Mouse (Mus musculus): Measurements from ENCODE around the gene Tmsb4x. TPM values are rescaled to one million over a fixed set of nuclear protein-coding genes. Genes with fewer than 3 reads are reported as not detected.

Tmsb4x gene
- polyA plus RNA-seq, 1 experiment from 2014 or later = 4,572 TPM

DNA sequence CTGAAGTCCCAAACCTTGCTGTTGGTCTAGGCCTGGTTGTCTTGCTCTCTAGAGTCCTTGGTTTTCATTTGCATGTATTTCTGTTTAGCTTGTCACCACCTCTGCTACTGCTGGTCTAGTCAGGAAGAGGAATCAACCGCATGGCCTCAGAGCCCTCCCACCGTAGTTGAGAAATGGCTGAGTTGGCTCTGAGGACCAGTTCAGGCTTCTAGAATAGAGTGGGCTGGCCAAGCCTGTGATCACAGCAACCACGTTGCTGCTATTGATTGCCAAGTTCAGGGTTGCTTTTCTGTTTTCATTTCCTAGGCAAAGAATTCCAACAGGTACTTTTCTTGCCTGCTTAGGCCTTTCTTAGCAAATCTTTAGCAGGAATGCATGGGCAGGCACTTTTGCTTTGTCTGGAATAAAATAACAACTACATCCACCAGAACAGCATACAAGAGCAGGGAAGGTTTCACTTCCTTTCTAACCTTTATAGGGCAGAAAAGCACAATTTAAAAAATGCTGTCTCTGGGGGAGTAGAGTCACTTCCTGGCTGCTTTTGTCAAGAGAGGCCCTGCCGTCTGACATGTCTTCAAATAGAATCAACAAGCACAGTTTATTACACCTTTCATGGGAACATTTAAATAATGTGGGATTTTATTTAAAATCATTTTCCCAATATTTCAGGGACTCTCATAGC lies 29.0 kb downstream of the Tmsb4x start:
- no peaks in the 10 kb centered on the region for H3K9me3 ChIP-seq
- H3K27ac ChIP-seq = no peak overlapping the region
- H3K4me3 ChIP-seq = no peak overlapping the region
- 51% methylated on average over 4 of the region's 4 CpGs for WGBS
- ATAC-seq (ENCODE audit: borderline replicate concordance, extremely low read depth, low FRiP score, low TSS enrichment) = no peak
- H3K4me1 ChIP-seq = no peaks in the 10 kb centered on the region
- H3K9ac ChIP-seq = no peak overlapping the region
- no peaks in the 10 kb centered on the region for H3K36me3 ChIP-seq
- no peak overlapping the region for H3K4me2 ChIP-seq
- 0 out of 2 replicates have a peak, but pooled peaks cover 4% of the 10 kb centered on the region for H3K27me3 ChIP-seq

DNA sequence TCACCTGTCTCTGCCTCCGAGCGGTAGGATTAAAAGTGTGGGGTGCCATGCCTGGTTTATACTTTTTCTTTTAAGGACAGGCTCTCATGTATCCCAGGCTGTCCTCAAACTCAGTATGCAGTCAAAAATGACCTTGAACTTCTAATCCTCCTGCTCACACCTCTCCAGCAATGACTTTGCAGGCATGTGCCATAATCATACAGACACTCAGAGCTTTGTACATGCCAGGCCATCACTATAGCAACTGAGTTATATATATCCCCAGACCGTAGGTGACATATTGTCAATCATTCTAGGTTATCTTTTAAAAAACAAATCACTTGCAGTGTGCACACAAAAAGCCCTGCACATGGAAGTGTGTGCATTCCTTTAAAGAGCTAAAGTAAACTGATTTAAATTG lies 29.6 kb downstream of the Tmsb4x start:
- no peaks in the 10 kb centered on the region for H3K9me3 ChIP-seq
- H3K36me3 ChIP-seq = no peaks in the 10 kb centered on the region
- ATAC-seq (ENCODE audit: borderline replicate concordance, extremely low read depth, low FRiP score, low TSS enrichment) = no peak
- no peak overlapping the region for H3K9ac ChIP-seq
- no peak overlapping the region for H3K4me3 ChIP-seq
- H3K4me2 ChIP-seq = no peak overlapping the region
- no peaks in the 10 kb centered on the region for H3K4me1 ChIP-seq
- 0 out of 2 replicates have a peak, but pooled peaks cover 4% of the 10 kb centered on the region for H3K27me3 ChIP-seq
- WGBS = 79% methylated on average over 3 of the region's 3 CpGs
- no peak overlapping the region for H3K27ac ChIP-seq

DNA sequence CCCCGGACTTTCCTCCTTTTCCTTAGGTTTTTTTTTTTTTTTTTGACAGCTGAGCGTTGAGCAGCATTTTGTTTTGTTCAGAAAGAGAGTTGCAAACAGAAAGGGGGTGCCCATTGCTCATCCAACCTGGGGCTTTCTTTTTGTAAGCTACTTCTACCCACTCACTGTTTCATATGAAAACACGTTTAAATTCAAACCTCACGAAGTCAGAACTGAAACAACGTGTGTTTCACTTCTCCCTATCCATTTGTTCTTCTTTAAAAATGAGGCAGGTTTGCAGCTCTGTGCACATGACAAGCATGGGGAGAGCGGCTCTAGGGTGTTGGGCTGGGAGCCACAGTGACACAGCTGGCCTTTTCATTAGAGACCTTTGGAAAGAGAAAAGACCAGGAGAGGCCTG lies 33.8 kb downstream of the Tmsb4x start:
- Histone ChIP-seq H3K4me1 (no peaks in the 10 kb centered on the region), H3K9me3 (no peaks in the 10 kb centered on the region), H3K27me3 (0 out of 2 replicates have a peak, but pooled peaks cover 13% of the 10 kb centered on the region), H3K36me3 (no peaks in the 10 kb centered on the region), H3K4me2 (no peak overlapping the region), H3K27ac (no peak overlapping the region), H3K9ac (no peak overlapping the region), H3K4me3 (no peak overlapping the region)
- 74% methylated on average over 6 of the region's 6 CpGs for WGBS
- ATAC-seq (ENCODE audit: borderline replicate concordance, extremely low read depth, low FRiP score, low TSS enrichment) = no peak

DNA sequence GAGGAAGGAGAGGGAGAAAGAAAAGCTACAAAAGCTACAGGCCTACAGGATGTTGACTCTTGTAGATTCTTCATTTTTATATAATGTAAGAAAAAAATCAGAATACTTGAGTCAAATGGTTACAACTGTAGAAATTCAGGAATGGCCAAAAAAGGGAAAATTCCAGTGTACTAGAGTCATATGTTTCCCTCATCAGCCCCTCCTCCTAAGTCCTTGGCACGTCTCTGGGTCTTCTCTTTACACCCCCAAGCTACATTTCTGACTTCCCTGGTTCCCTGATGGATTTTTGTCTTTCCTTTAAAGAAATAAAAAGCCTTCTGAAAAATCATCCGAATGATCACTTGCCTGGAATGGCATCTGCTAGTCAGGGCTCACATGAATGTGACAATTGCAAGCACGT lies 34.8 kb downstream of the Tmsb4x start:
- H3K9me3 ChIP-seq = no peaks in the 10 kb centered on the region
- no peak overlapping the region for H3K27ac ChIP-seq
- ATAC-seq (ENCODE audit: borderline replicate concordance, extremely low read depth, low FRiP score, low TSS enrichment) = no peak
- no peak overlapping the region for H3K9ac ChIP-seq
- H3K4me2 ChIP-seq = no peak overlapping the region
- H3K36me3 ChIP-seq = no peaks in the 10 kb centered on the region
- no peak overlapping the region for H3K4me3 ChIP-seq
- H3K4me1 ChIP-seq = no peaks in the 10 kb centered on the region
- H3K27me3 ChIP-seq = 0 out of 2 replicates have a peak, but pooled peaks cover 13% of the 10 kb centered on the region
- WGBS = 64% methylated on average over 3 of the region's 3 CpGs

DNA sequence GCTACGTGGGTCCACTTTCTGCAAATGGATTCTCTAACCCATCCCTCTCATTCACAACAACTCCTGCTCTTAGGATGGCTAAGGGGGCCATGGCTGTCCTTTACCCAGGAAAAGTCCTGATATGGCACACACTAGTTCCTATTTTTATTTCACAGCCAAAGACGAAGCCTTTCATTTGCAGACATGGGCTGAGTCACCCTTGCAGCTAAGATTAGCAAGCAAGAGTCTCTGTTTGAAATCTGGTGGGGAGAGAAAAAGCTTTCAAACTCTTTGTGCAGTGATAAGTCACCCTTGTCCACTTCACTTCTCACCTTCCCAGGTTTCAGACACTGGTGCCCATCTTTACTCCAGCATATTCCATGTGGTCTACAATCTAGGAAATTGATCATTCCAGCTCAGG lies 36.9 kb downstream of the Tmsb4x start:
- no peaks in the 10 kb centered on the region for H3K36me3 ChIP-seq
- whole genome bisulfite sequencing = 58% methylated on average over 2 of the region's 2 CpGs
- H3K27ac ChIP-seq = no peak overlapping the region
- H3K4me3 ChIP-seq = no peak overlapping the region
- no peaks in the 10 kb centered on the region for H3K4me1 ChIP-seq
- H3K9ac ChIP-seq = no peak overlapping the region
- ATAC-seq (ENCODE audit: borderline replicate concordance, extremely low read depth, low FRiP score, low TSS enrichment) = no peak
- 0 out of 2 replicates have a peak, but pooled peaks cover 13% of the 10 kb centered on the region for H3K27me3 ChIP-seq
- no peaks in the 10 kb centered on the region for H3K9me3 ChIP-seq
- H3K4me2 ChIP-seq = no peak overlapping the region

DNA sequence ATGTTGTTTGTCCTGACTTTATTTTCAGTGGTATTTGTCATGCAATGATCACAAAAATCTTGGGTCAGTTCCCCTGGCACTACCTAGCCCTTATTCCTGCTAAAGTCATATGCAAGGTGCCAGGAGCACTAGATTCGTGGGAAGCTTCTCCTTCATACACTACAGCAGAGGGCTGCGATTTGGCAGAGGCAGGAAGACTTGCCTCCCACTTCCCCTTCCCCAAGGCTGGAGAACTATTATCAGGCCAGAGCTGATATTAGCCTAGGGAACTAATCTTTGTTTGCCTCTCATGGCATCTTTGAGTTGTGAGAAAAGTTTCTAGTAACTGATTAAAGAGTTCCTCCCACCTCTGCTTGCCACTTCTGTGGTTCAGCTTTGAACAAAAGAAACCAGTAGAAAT lies 37.8 kb downstream of the Tmsb4x start:
- no peak for ATAC-seq (ENCODE audit: borderline replicate concordance, extremely low read depth, low FRiP score, low TSS enrichment)
- WGBS = 48% methylated on average over 2 of the region's 2 CpGs
- H3K27ac ChIP-seq = no peak overlapping the region
- no peak overlapping the region for H3K4me3 ChIP-seq
- H3K9ac ChIP-seq = no peak overlapping the region
- 0 out of 2 replicates have a peak, but pooled peaks cover 10% of the 10 kb centered on the region for H3K27me3 ChIP-seq
- H3K36me3 ChIP-seq = no peaks in the 10 kb centered on the region
- no peaks in the 10 kb centered on the region for H3K4me1 ChIP-seq
- H3K4me2 ChIP-seq = no peak overlapping the region
- no peaks in the 10 kb centered on the region for H3K9me3 ChIP-seq

DNA sequence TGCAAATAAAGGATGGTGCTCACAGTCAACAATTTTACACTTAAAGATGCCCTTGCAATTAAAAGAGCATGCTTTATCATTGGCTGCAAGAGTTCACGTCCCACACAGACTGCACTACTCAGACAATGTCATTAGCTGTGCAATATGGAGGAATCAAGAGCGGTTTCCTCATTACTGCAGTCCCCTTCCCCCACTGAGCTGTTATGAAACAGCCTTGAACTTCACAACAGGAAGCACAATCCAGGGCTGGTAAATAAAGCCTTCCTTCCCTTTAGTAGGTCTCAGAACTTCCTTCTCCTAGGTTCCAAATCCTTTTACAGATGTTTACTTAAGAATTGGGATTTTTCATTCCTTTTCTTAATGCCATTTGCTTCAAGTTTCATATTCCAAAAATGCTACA lies 41.8 kb downstream of the Tmsb4x start:
- no peak overlapping the region for H3K4me3 ChIP-seq
- no peak for ATAC-seq (ENCODE audit: borderline replicate concordance, extremely low read depth, low FRiP score, low TSS enrichment)
- H3K9ac ChIP-seq = no peak overlapping the region
- H3K4me1 ChIP-seq = no peaks in the 10 kb centered on the region
- WGBS = 59% methylated on average over 2 of the region's 2 CpGs
- H3K27ac ChIP-seq = no peak overlapping the region
- no peak overlapping the region for H3K4me2 ChIP-seq
- H3K36me3 ChIP-seq = no peaks in the 10 kb centered on the region
- no peaks in the 10 kb centered on the region for H3K9me3 ChIP-seq
- H3K27me3 ChIP-seq = peaks cover 16% of the 10 kb centered on the region; the same call in 1 of the 2 replicates

DNA sequence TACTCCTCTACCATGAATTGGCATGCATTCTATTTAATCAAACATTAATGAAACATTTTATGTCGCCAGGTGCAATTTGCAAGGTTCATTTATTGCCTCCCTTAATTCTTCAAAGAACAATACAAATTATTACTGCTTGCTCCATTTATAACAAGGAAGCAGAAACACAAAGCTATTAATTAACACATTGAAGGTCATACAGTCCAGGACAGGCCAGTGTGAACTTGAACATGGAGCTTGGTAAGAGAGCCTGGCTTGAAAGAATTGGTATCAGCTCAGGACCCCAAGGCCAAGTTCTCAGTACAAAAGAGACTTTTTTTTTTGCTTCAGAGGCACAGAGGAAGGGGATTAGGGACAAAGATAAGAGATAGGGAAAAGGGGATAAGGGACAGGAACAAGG lies 43.1 kb downstream of the Tmsb4x start:
- no peaks in the 10 kb centered on the region for H3K9me3 ChIP-seq
- H3K36me3 ChIP-seq = no peaks in the 10 kb centered on the region
- ATAC-seq (ENCODE audit: borderline replicate concordance, extremely low read depth, low FRiP score, low TSS enrichment) = no peak
- no peaks in the 10 kb centered on the region for H3K4me1 ChIP-seq
- 93% methylated on average over 1 of the region's 1 CpGs for WGBS
- H3K4me2 ChIP-seq = no peak overlapping the region
- H3K9ac ChIP-seq = no peak overlapping the region
- no peak overlapping the region for H3K4me3 ChIP-seq
- peaks cover 11% of the 10 kb centered on the region; the same call in 1 of the 2 replicates for H3K27me3 ChIP-seq
- H3K27ac ChIP-seq = no peak overlapping the region

DNA sequence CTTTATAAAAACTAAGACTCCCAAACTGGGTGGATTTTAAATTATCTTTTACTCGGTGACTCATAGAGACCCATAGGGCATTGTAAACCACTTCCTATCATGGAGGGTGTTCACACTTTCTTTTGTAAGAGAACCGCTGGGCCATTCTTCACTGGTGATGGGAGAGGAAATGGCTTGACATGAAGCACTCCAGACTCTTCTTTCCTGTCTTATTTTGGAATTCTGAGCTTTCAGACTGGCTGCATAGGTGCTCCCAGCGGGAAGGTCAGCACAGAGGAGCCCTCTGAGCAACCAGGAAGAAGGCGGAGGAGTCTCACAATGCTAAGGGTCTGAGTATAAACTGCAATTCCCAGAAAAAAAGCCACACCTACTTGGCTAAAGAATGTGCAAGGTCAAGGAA lies 51.4 kb downstream of the Tmsb4x start:
- no peak overlapping the region for H3K9ac ChIP-seq
- WGBS = 56% methylated on average over 4 of the region's 4 CpGs
- no peaks in the 10 kb centered on the region for H3K36me3 ChIP-seq
- H3K4me1 ChIP-seq = no peaks in the 10 kb centered on the region
- peaks cover 6% of the 10 kb centered on the region; the same call in 1 of the 2 replicates for H3K27me3 ChIP-seq
- no peak overlapping the region for H3K27ac ChIP-seq
- no peak overlapping the region for H3K4me3 ChIP-seq
- no peak overlapping the region for H3K4me2 ChIP-seq
- H3K9me3 ChIP-seq = no peaks in the 10 kb centered on the region
- no peak for ATAC-seq (ENCODE audit: borderline replicate concordance, extremely low read depth, low FRiP score, low TSS enrichment)

Other genes starting within 250 kb of the Tmsb4x start
- gene Tlr8, start 55.0 kb upstream of the Tmsb4x start, polyA plus RNA-seq (2015; fragmentation: Nextera tagmentation; extraction: Ambion mirVana) = 0.66 and 0.89 TPM in 2 replicates
- gene Tlr7, start 121.2 kb upstream of the Tmsb4x start, polyA plus RNA-seq (2015; fragmentation: Nextera tagmentation; extraction: Ambion mirVana) = 0.38 and 0.93 TPM in 2 replicates
- gene Prps2, start 173.4 kb upstream of the Tmsb4x start, polyA plus RNA-seq (2015; fragmentation: Nextera tagmentation; extraction: Ambion mirVana) = 28.7 and 30.1 TPM in 2 replicates

Data from lung, embryonic 15.5 days (tissue).